ENCODE assay signal across 8 mouse cellular contexts in the genomic region with DNA sequence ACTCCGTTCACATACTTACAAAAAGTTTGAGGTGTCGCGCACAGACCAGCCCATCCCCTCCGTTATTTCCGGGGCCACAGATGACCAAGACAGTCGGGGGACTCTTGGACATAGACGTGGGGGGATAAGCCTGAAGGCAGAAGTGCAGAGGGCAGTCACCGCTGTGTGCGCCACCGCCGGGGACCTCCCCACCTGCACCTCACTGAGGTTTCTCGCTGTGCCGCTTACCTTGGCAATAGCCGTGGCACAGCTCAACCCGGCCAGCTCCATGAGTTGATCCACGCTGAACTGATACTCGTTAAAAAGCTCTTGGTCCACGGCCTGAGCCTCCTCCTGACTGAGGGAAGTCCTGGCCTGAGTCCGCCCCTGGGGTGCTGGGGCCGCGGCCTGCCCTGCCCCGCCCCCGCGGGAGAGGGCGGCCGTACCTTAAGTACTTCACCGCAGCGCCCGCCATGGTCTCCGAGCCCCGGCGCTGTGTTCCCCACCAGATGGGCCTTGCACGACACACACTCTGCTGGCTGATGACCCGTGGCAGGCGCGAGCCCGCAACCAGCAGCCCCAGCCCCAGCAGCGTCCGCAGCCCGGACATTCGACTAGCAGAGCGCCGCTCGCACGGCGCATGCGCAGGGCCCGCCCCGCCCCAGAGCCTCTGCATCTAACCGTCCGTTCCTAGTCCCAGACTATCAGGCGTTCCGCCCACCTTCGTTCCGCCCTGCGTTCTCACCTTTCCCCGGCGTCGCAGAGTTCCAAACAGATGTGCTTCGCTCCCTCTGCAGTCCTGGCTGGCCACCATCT. TPM values are rescaled to one million over a fixed set of nuclear protein-coding genes. Genes with fewer than 3 reads are reported as not detected.
DNase-seq lines count a peak whose midpoint lies in the region; ATAC-seq and TF ChIP-seq lines count a peak whose summit lies in the region.

A gene (minus strand): TSS at position 594 of the 795 bp plus-strand sequence.

- TF ChIP-seq CTCF in Patski (IDR thresholded peaks at IDR 0.05), result no peak

- POLR2A ChIA-PET in Patski (lab: Charles Lee), result no interaction called here

- H3K27ac ChIP-seq in hindbrain, embryonic 13.5 days, result peak within 1 kb of the TSS; percentile 81

- no peaks in the 10 kb centered on the region for H3K27me3 ChIP-seq in Patski
- no peaks in the 10 kb centered on the region for H3K27me3 ChIP-seq in hindbrain, embryonic 13.5 days

- peak; percentile 73 for ATAC-seq in Patski
- peak; percentile 95 for ATAC-seq in hindbrain, embryonic 13.5 days (ENCODE audit: low FRiP score)

- peaks cover 38% of the 10 kb centered on the region for H3K36me3 ChIP-seq in hindbrain, embryonic 13.5 days

- CTCF ChIA-PET in Patski (lab: Charles Lee), result interaction anchor here (1.2 to 1.8 kb wide), 2 partner anchors 11 to 71 kb away, joined by 3 to 4 read pairs; no protein-coding TSS in a partner anchor

- H3K4me2 ChIP-seq in hindbrain, embryonic 13.5 days, result peak within 1 kb of the TSS; percentile 88

- in situ Hi-C loops in Patski (cut with MboI; ENCODE audit: low pct_unique_long_range_greater_than_20kb), result no loop called here

- H3K4me1 ChIP-seq in hindbrain, embryonic 13.5 days (replicated peaks), result peaks cover 20% of the 10 kb centered on the region

- peak within 1 kb of the TSS; percentile 96 for H3K9ac ChIP-seq in hindbrain, embryonic 13.5 days

- under 1% methylated on average over 60 of the region's 60 CpGs for WGBS in hindbrain, embryonic 13.5 days

- H3K4me3 ChIP-seq in hindbrain, embryonic 13.5 days, result peak within 1 kb of the TSS; percentile 94

- peak; percentile 73 for DNase-seq in Patski (ENCODE audit: low read depth, low spot score)
- DNase-seq in cerebellum, postnatal 14 days, result peak; percentile 88 to 90
- peak; percentile 64 to 76 for DNase-seq in frontal cortex, postnatal 14 days (ENCODE audit: low spot score in 2 of 2)
- peak; percentile 69 to 73 for DNase-seq in layer of hippocampus, postnatal 25 days (ENCODE audit: extremely low spot score in 1 of 2, low spot score in 1 of 2)
- peak; percentile 85 for DNase-seq in lung, postnatal 25 days (ENCODE audit: low spot score)
- peak; percentile 92 for DNase-seq in retina, embryonic 14.5 days (ENCODE audit: low spot score)
- DNase-seq in thymus, postnatal 4 days, result peak; percentile 86

- no peaks in the 10 kb centered on the region for H3K9me3 ChIP-seq in hindbrain, embryonic 13.5 days

RNA-seq across cellular contexts. Expression of the gene that starts here (rescaled TPM):
- polyA plus RNA-seq in Patski (2021), result 198 TPM
- 151 and 163 TPM in 2 replicates for polyA plus RNA-seq in hindbrain, embryonic 13.5 days (2015; fragmentation: Nextera tagmentation; extraction: Ambion mirVana)
- total RNA-seq in layer of hippocampus, postnatal 25 days (2021), result 10 to 100 TPM; 80.8 to 84.2 TPM

Comparison
In these comparisons a context has a peak if more than half of its experiments do, and no peak if none do; other contexts are left out.
1. Peak in every context shown above with its lines: DNase-seq, ATAC-seq, H3K4me3 ChIP-seq and H3K27ac ChIP-seq.